Mouse (Mus musculus) embryo, embryonic 10.5 days (tissue): ENCODE measurements around the gene Btbd35f16.
"Not testable (repeated sequence)": the region's sequence is repeated elsewhere in the genome, so short reads cannot be mapped to it uniquely, and the experiment has no call there.

Experiments used
- DNase-seq: peaks from one replicate; pipeline ENCODE4 v3.0.0-alpha.2; 2015; ENCODE audit warnings: low spot score

Gene Btbd35f16

GRCm38 (mm10) chrX:3956902-3957301 lies at the start of gene Btbd35f16:
Btbd35f16 (minus strand) TSS chrX:3957002.
- not testable (repeated sequence) for DNase-seq
